Mouse (Mus musculus): ENCODE results near the gene Ptpn7. TPM values are rescaled to one million over a fixed set of nuclear protein-coding genes. Genes with fewer than 3 reads are reported as not detected.

Gene Ptpn7
- polyA plus RNA-seq, 2 experiments: 9.4 to 12.4 TPM

- no peak overlapping the region for H3K4me3 ChIP-seq (ENCODE audit: insufficient read depth in 1 of 2, low read depth in 2 of 2, low read length in 2 of 2)
- H3K4me1 ChIP-seq (replicated peaks; ENCODE audit: control insufficient read depth in 2 of 2, insufficient read depth in 2 of 2, low read length in 1 of 2): 0 out of 4 replicates have a peak, but pooled peaks cover 0 to 2% of the 10 kb centered on the region in 2 experiments
- no peak overlapping the region for H3K4me2 ChIP-seq (ENCODE audit: low read depth)
- no peaks in the 10 kb centered on the region for H3K9me3 ChIP-seq (ENCODE audit: control insufficient read depth, low read length)
- no peak overlapping the region for H3K9ac ChIP-seq (replicated peaks)
- 80% methylated on average over 6 of the region's 6 CpGs for WGBS (ENCODE audit: insufficient replicate concordance)
- no peak overlapping the region for H3K27ac ChIP-seq
- no peaks in the 10 kb centered on the region; the same call in 1 of the 2 replicates for H3K27me3 ChIP-seq (ENCODE audit: control insufficient read depth, insufficient read depth, low read length)
- ATAC-seq (ENCODE audit: insufficient read depth) (no peak), DNase-seq (ENCODE audit: low read depth in 3 of 3, low spot score in 3 of 3) (no peak)
- TF ChIP-seq EP300 (IDR thresholded peaks at IDR 0.05; ENCODE audit: low read depth): no peak
- TF ChIP-seq CTCF (IDR thresholded peaks at IDR 0.05; ENCODE audit: low read depth): no peak
- no peaks in the 10 kb centered on the region for H3K36me3 ChIP-seq (replicated peaks; ENCODE audit: control insufficient read depth, insufficient read depth, low read depth)
These were observed 40.8 kb downstream of the Ptpn7 start for GRCm38 (mm10) chr1:135173311-135173710.

GRCm38 (mm10) chr1:135175176-135175575 lies 42.7 kb downstream of the Ptpn7 start:
- Histone ChIP-seq H3K9ac (replicated peaks) (no peak overlapping the region), H3K4me3 (ENCODE audit: insufficient read depth in 1 of 2, low read depth in 2 of 2, low read length in 2 of 2) (no peak overlapping the region), H3K36me3 (replicated peaks; ENCODE audit: control insufficient read depth, insufficient read depth, low read depth) (no peaks in the 10 kb centered on the region), H3K27ac (no peak overlapping the region), H3K27me3 (ENCODE audit: control insufficient read depth, insufficient read depth, low read length) (no peaks in the 10 kb centered on the region; the same call in 1 of the 2 replicates), H3K9me3 (ENCODE audit: control insufficient read depth, low read length) (no peaks in the 10 kb centered on the region), H3K4me1 (replicated peaks; ENCODE audit: control insufficient read depth in 2 of 2, insufficient read depth in 2 of 2, low read length in 1 of 2) (no peaks in the 10 kb centered on the region), H3K4me2 (ENCODE audit: low read depth) (no peak overlapping the region)
- WGBS (ENCODE audit: insufficient replicate concordance): 49% methylated on average over 3 of the region's 3 CpGs
- TF ChIP-seq EP300 (IDR thresholded peaks at IDR 0.05; ENCODE audit: low read depth) (no peak), CTCF (IDR thresholded peaks at IDR 0.05; ENCODE audit: low read depth) (no peak)
- DNase-seq (ENCODE audit: low read depth in 3 of 3, low spot score in 3 of 3) (no peak), ATAC-seq (ENCODE audit: insufficient read depth) (no peak)

- Histone ChIP-seq H3K9me3 (ENCODE audit: control insufficient read depth, low read length) (no peaks in the 10 kb centered on the region), H3K4me3 (ENCODE audit: insufficient read depth in 1 of 2, low read depth in 2 of 2, low read length in 2 of 2) (no peak overlapping the region), H3K9ac (replicated peaks) (no peak overlapping the region), H3K27me3 (ENCODE audit: control insufficient read depth, insufficient read depth, low read length) (no peaks in the 10 kb centered on the region), H3K27ac (no peak overlapping the region), H3K4me1 (replicated peaks; ENCODE audit: control insufficient read depth in 2 of 2, insufficient read depth in 2 of 2, low read length in 1 of 2) (no peaks in the 10 kb centered on the region), H3K36me3 (replicated peaks; ENCODE audit: control insufficient read depth, insufficient read depth, low read depth) (no peaks in the 10 kb centered on the region), H3K4me2 (ENCODE audit: low read depth) (no peak overlapping the region)
- ATAC-seq (ENCODE audit: insufficient read depth) (no peak), DNase-seq (ENCODE audit: low read depth in 3 of 3, low spot score in 3 of 3) (no peak)
- WGBS (ENCODE audit: insufficient replicate concordance): 74% methylated on average over 3 of the region's 3 CpGs
- TF ChIP-seq CTCF (IDR thresholded peaks at IDR 0.05; ENCODE audit: low read depth) (no peak), EP300 (IDR thresholded peaks at IDR 0.05; ENCODE audit: low read depth) (no peak)
These were observed 45.2 kb downstream of the Ptpn7 start for GRCm38 (mm10) chr1:135177724-135178123.

GRCm38 (mm10) chr1:135178863-135179262 lies 46.4 kb downstream of the Ptpn7 start:
- Histone ChIP-seq H3K36me3 (replicated peaks; ENCODE audit: control insufficient read depth, insufficient read depth, low read depth) (no peaks in the 10 kb centered on the region), H3K27me3 (ENCODE audit: control insufficient read depth, insufficient read depth, low read length) (no peaks in the 10 kb centered on the region), H3K4me2 (ENCODE audit: low read depth) (no peak overlapping the region), H3K27ac (no peak overlapping the region), H3K4me3 (ENCODE audit: insufficient read depth in 1 of 2, low read depth in 2 of 2, low read length in 2 of 2) (no peak overlapping the region), H3K9ac (replicated peaks) (no peak overlapping the region), H3K4me1 (replicated peaks; ENCODE audit: control insufficient read depth in 2 of 2, insufficient read depth in 2 of 2, low read length in 1 of 2) (no peaks in the 10 kb centered on the region), H3K9me3 (ENCODE audit: control insufficient read depth, low read length) (no peaks in the 10 kb centered on the region)
- DNase-seq (ENCODE audit: low read depth in 3 of 3, low spot score in 3 of 3): no peak
- no peak for TF ChIP-seq CTCF (IDR thresholded peaks at IDR 0.05; ENCODE audit: low read depth)
- no peak for TF ChIP-seq EP300 (IDR thresholded peaks at IDR 0.05; ENCODE audit: low read depth)
- no peak for ATAC-seq (ENCODE audit: insufficient read depth)
- 67% methylated on average over 7 of the region's 7 CpGs for WGBS (ENCODE audit: insufficient replicate concordance)

- TF ChIP-seq EP300 (IDR thresholded peaks at IDR 0.05; ENCODE audit: low read depth): no peak
- TF ChIP-seq CTCF (IDR thresholded peaks at IDR 0.05; ENCODE audit: low read depth): no peak
- no peak overlapping the region for H3K4me3 ChIP-seq (ENCODE audit: insufficient read depth in 1 of 2, low read depth in 2 of 2, low read length in 2 of 2)
- H3K4me2 ChIP-seq (ENCODE audit: low read depth): no peak overlapping the region
- no peak overlapping the region for H3K9ac ChIP-seq (replicated peaks)
- DNase-seq (ENCODE audit: low read depth in 3 of 3, low spot score in 3 of 3): no peak
- no peaks in the 10 kb centered on the region for H3K9me3 ChIP-seq (ENCODE audit: control insufficient read depth, low read length)
- no peaks in the 10 kb centered on the region for H3K36me3 ChIP-seq (replicated peaks; ENCODE audit: control insufficient read depth, insufficient read depth, low read depth)
- no peaks in the 10 kb centered on the region for H3K27me3 ChIP-seq (ENCODE audit: control insufficient read depth, insufficient read depth, low read length)
- H3K4me1 ChIP-seq (replicated peaks; ENCODE audit: control insufficient read depth in 2 of 2, insufficient read depth in 2 of 2, low read length in 1 of 2): no peaks in the 10 kb centered on the region
- WGBS (ENCODE audit: insufficient replicate concordance): 67% methylated on average over 10 of the region's 10 CpGs
- H3K27ac ChIP-seq: no peak overlapping the region
- no peak for ATAC-seq (ENCODE audit: insufficient read depth)
These were observed 48.3 kb downstream of the Ptpn7 start for GRCm38 (mm10) chr1:135180830-135181229.
